Mouse (Mus musculus): ENCODE measurements at regions not wholly inside any gene's neighbourhood (a gene's known extent, or its start where the extent isn't known, plus 50 kb on each side); places are given as distances from the start of the nearest gene placed in this dataset.

DNA sequence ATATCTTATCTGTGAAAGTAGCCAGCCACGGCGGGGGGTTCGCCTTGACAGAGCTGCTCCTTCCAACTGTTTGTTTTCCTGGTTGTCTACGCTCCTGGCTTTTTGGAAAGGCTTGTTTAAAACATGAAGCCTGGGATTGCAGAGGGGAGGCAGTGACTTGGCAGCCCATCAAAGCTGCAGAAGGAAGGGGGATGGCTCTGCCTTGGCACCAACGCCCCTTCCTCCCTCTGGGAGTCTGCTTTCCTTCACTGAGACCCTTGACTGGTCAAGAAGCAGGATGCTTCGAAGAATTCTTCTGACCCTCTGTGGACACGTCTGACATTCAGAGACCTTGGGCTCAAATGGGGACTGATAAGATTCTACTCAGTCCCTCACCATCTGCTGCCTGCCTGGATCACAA lies 176.9 kb upstream of the Sall1 start:
- no peak for DNase-seq (ENCODE audit: extremely low read depth, low read depth)

GRCm38 (mm10) chr8:89220381-89220780 lies 176.4 kb upstream of the Sall1 start:
- DNase-seq (ENCODE audit: extremely low read depth, low read depth) = no peak

GRCm38 (mm10) chr8:89219156-89219555 lies 175.2 kb upstream of the Sall1 start:
- DNase-seq (ENCODE audit: extremely low read depth, low read depth) = no peak

- DNase-seq (ENCODE audit: extremely low read depth, low read depth) = no peak
Measured at GRCm38 (mm10) chr8:89217689-89218088, 173.7 kb upstream of the Sall1 start.

DNA sequence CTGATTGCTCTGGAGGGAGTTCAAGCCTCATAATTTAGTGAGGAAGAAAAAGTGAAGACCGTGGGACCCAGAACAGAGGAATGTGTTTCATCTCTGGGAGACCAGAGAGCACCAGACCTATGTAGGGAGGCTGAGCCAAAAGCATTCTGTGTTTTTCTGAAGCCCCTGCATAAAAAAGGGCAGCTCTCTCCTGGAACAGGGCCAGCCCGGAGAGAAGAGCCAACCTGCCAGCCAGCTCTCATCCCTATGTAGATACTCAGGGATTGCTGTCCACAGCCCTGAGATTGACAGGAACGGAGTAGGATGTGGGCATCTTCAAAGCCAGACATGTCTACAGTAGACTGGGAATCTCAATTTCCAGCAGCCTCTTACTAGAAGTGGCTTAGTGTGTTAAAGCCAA lies 168.0 kb upstream of the Sall1 start:
- DNase-seq (ENCODE audit: extremely low read depth, low read depth) = no peak

DNA sequence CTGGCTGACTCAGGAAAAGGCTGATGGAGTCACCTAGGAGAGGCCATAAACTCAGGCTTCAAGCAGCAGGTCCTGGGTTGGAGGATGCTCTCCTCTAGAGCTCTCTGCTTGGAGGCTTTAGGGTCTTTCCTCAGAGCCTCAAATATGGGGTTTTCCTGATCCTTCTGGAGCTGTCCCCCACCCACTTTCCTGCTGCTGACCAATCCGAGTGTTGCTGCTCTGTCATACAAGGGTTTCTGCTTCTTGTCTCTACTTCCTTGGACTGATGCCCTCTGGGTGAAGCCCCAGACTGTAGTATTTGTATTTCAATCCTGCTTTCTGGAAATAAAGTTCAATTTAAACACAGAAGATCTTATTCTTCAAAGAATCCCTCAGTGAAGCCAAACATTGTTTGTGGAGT lies 166.7 kb upstream of the Sall1 start:
- no peak for DNase-seq (ENCODE audit: extremely low read depth, low read depth)

DNA sequence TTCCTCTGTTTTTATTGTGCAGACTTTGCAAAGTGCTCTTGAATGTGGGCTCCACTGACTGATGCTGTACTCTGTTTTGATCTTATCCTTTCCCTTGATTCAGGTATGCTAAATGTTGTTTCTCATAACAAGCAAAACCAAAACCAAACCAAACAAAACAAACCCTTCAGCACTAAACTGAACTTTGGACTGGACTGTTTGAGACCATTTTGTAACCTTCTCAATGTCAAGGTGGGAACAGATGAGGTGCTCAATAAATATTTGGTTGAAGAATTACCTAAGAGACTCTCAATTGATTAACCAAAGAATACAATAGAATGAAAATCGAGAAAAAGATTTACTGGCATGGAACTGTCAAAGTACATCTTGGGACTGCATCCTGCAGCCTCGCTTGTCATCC lies 163.9 kb upstream of the Sall1 start:
- no peak for DNase-seq (ENCODE audit: extremely low read depth, low read depth)

DNA sequence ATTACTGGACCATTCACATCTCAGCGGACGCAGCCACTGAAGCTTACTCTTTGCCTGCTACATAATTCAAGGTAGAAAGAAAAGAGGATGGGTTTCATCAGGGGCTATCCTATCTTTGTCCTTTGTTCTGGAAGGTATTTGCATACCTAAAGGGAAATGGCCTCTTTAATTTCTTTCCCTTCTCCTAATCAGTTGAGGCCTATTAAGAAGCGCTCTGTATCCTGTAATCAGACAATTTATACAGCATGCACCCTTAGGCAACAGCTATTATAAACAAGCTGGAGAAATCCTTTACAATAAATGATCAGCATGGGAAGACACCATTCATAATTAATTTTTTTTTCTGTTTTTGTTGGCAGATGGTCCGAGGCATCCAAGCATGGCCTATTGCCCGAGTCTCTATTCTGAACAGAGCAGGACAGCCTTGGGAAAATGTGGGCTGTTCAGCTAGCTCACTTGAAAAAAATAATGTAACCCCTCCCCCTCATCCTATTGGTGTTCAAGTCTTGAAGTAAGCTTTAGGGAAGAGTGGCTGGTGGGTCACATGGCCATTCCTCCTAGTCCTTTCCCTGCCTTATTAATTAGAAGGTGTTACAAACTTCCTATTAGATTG lies 158.6 kb upstream of the Sall1 start:
- no peak for DNase-seq (ENCODE audit: extremely low read depth, low read depth)

DNA sequence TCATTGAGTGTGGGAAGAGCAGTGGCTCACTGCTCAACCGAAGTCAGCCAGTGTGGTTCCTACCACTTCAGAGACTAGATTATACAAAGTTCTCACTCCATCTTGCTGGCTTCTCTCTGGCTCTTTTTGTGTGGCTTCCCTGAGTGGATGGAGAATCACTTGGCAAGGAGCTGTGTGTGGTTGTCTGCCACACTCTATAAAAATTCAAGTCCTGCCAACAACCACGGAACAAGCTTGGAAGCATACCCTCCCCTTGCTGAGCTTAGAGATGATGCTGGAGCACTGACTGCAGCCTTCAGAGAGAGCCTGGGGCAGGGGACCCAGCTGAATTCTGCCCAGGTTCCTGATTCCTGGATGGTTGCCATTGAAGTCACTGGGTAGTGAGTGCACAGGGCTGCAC lies 156.3 kb upstream of the Sall1 start:
- DNase-seq (ENCODE audit: extremely low read depth, low read depth) = no peak

DNA sequence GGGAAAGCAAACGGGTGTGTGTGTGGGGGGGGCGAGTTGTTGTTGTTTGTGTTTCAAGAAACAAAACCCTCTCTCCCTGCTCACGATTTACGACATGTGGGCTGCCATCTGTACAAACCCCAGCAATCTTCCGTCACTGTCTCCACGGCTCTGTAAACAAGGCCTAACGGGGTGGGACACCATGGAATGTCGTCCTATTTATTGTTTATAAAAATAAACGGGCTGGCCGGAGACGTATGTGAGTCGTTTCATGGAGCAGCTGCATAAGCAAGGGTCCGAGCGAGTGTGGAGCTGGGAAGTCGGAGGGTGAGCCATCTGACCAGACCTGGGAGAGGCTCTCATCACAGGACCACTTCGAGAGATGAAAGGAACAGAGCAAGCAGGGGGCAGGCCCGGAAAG lies 141.4 kb upstream of the Sall1 start:
- DNase-seq (ENCODE audit: extremely low read depth, low read depth) = no peak

- DNase-seq (ENCODE audit: extremely low read depth, low read depth) = no peak
Measured at GRCm38 (mm10) chr8:89175631-89176030, 131.7 kb upstream of the Sall1 start.

DNA sequence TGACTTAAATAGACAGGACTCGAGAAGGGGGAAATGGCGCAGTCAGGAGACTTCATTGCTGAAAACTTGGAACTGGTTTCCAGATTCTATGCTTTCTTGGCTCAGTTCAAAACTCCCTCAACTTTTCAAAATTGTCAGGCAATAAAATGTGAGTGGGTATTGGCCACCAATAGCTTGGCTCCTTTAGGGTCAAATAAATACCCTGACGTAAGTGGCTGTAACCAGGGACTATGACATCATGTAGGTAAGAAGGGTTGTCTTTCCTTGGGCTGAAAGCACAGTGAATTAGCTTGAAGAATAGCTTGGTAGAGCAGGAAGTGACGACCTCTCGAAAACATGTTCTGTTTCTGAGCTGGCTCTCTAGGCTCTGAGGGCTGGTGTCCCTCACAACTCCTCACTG lies 127.6 kb upstream of the Sall1 start:
- DNase-seq (ENCODE audit: extremely low read depth, low read depth) = no peak

DNA sequence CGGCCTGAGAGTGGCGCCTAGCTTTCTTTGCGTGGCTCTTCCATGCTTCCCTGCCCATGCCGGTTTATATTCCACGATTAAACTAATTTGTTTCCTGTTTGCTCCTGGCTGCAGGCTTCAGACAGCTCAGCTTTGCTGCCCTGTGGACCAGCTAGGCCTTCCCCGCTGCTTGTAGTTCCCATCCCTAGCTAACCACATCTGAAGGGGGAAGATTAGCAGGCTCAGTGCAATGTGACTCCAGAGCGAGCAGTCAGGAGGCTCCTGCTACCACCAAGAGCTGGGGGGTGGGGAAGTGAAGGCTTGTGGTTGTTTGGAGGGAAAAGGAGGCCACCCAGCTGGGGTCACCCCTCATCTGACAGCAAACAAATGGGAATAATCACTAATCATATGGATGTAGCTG lies 125.5 kb upstream of the Sall1 start:
- no peak for DNase-seq (ENCODE audit: extremely low read depth, low read depth)

DNA sequence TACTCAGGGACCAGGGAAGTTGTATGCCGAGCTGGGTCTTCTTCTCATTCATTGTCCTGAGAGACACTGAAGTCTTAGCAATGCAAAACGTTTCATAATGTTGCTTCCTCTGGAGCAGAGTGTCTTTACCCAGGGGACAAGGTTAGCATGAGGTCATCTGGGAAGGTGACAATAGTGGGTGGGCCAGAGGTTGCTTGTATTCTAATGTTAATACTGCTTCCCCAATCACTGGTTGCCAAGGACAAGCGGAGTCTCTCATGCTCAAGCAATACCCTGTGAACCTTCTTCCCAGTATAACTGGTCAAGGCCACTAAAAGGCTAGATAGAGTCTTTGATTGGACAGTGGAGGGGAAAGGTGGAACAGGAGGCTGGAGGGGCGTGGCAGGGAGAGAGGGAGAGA lies 123.1 kb upstream of the Sall1 start:
- DNase-seq (ENCODE audit: extremely low read depth, low read depth) = no peak

- no peak for DNase-seq (ENCODE audit: extremely low read depth, low read depth)
Measured at GRCm38 (mm10) chr8:89156909-89157308, 112.9 kb upstream of the Sall1 start.

- no peak for DNase-seq (ENCODE audit: extremely low read depth, low read depth)
Measured at GRCm38 (mm10) chr8:89153605-89154004, 109.6 kb upstream of the Sall1 start.

DNA sequence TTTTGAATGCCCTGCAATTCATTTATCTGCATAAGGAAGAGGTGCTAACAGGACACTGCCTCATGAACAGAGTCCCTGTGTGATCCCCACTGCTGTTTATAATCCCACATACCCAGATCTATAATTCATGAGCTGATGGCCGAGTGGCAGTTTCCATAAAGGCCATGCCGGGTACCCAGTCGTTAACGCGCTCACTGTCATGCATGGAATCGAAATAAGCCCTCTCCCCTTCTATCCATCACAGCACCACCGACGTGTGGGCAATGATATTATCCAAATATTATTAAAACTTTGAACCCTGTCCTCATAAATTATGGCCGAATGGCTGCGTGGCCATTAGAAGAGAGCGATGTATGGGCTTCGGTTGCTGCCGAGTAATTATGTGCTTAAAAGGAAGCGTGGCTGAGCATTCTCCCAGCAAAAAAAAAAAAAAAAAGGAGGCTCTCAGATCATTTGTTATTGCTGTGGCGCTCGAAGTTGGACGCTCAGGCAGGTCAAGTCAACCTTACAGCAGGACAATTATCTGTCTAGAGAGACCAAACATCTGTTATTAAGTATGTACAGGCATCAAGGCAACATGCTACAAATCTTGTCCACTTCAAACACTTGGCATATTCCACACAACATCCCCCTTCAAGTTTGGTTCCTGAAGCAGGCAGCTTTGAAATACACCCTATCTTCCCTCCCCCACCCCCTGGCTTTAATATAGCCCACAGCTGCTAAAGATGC lies 109.1 kb upstream of the Sall1 start:
- DNase-seq (ENCODE audit: extremely low read depth, low read depth) = no peak

GRCm38 (mm10) chr8:89152331-89152730 lies 108.4 kb upstream of the Sall1 start:
- no peak for DNase-seq (ENCODE audit: extremely low read depth, low read depth)

- DNase-seq (ENCODE audit: extremely low read depth, low read depth) = no peak
Measured at GRCm38 (mm10) chr8:89150952-89151351, 107.0 kb upstream of the Sall1 start.

- DNase-seq (ENCODE audit: extremely low read depth, low read depth) = no peak
Measured at GRCm38 (mm10) chr8:89141529-89142235, 97.7 kb upstream of the Sall1 start.

- DNase-seq (ENCODE audit: extremely low read depth, low read depth) = no peak
Measured at GRCm38 (mm10) chr8:89139876-89140275, 95.9 kb upstream of the Sall1 start.

DNA sequence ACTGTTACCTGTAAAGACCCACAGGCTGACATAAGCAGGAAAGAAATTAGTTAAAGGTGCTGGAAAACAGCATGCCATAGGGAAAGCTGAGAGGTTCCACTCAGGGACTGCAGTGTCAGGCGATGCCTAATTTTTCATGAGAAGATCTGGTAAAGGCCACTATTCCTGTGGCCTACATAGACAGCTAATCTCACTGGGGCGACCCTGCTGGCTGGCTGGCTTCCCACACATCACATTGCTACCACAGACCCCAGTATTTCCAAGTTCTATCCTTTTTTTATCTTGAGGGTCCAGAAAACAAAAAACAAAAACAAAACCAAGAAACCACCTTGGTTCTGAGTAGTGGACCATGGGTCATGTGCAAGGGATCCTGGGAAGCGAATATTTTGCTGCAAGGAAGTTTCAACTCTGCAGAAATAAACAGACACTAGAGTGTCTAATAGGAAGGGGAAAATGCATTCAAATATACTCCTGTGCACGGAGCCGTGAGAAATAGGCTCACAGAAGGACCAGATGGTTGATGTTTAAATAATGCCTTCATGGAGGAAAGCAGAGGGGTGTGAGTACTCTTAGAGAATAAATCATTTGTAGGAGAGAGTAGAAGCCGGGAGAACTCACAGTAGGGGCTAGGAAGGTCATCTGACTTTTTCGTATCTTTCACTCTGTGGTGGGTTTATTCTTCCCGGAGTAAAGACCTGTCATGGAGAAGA lies 94.6 kb upstream of the Sall1 start:
- DNase-seq (ENCODE audit: extremely low read depth, low read depth) = no peak

Measured in MEL-GATA-1-ER (cell line).